Comparison of ENCODE assay signal across 14 mouse cellular contexts in the genomic region with DNA sequence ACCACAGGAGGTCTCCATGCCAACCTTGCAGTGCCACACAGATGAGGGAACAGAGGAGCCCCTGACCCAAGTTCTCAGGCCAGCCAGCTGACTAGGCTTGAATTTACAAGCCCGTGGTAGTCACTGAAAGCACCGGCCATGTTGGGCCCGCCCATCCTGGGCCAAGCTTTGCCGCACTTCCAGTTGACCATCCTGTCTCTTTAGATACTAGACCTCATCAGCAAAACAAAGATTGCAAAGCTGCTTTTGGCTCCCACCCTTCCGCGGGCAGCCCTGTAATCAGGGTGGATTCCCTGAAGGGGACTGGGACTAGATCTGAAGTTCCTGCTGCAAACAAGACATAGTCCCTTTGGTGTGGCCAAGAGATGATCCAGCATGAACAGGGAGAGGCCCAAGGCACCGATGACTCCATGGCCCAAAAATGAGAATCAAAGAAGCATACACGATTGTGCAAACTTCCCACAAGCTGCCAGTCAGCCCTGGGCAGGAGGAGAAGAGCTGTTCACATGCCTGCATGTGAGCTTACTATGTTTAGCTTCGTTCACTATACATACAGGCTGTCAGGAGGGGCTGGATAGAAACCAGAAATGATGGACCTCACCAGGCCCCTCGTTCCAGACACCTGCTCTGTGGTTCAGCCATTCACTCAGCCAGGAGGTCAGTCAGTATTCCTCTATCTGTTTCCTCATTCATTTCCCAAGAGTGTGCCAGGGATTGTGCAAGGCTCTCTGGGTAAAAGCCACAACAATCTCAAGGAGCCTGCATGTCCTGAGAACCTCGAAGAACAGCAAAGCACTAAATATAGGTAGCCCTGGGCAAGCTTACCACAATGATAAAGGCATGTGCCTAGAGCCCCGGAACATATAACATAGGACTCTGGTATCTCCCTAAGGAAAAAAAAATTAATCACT.
DNase-seq lines count a peak whose midpoint lies in the region; ATAC-seq lines count a peak whose summit lies in the region.
"Had no signal": no experiment of that assay in that cellular context is flagged by ENCODE, and none has a peak within 500 bp of the region (broad histone marks: within the 10 kb centered on the region; RNA-seq: fewer than 3 reads in every experiment).

No protein-coding gene starts in this region.

- H3K4me2 ChIP-seq in heart, embryonic 11.5 days = no peak overlapping the region
- H3K4me2 ChIP-seq: lung, embryonic 14.5 days had no signal

- no peaks in the 10 kb centered on the region for H3K27me3 ChIP-seq in heart, embryonic 11.5 days (ENCODE audit: control insufficient read depth, insufficient read depth, low read length)
- peaks cover 31% of the 10 kb centered on the region; the same call in 1 of the 2 replicates for H3K27me3 ChIP-seq in heart, embryonic 10.5 days (ENCODE audit: insufficient read depth, poor library complexity, severe bottlenecking)

- no peak overlapping the region for H3K4me3 ChIP-seq in heart, embryonic 11.5 days (ENCODE audit: low read depth, low read length)
- no peak overlapping the region for H3K4me3 ChIP-seq in heart, embryonic 10.5 days
- H3K4me3 ChIP-seq: limb, embryonic 10.5 days had no signal

- DNase-seq in heart, adult 8-10 months (ENCODE audit: low spot score) = peak; percentile 15
- peak; percentile 73 for DNase-seq in R1 (ENCODE audit: low read depth, low spot score)
- DNase-seq in heart, embryonic 10.5 days (ENCODE audit: low spot score) = no peak
- DNase-seq in skeletal muscle tissue, adult 2 months (ENCODE audit: low read depth, low spot score) = peak; percentile 33
- DNase-seq in embryo, embryonic 9.5 days (ENCODE audit: extremely low spot score) = no peak
- no peak for DNase-seq in spleen, postnatal 10 days (ENCODE audit: low spot score in 2 of 2)
- DNase-seq: cerebellum, adult 9-11 months; lung, embryonic 14.5 days; thymus, adult 2 months had no signal

- H3K27ac ChIP-seq in heart, embryonic 11.5 days (ENCODE audit: low read depth, low read length) = no peak overlapping the region
- H3K27ac ChIP-seq in heart, embryonic 10.5 days = 0 out of 2 replicates have a peak overlapping the region, but pooled peaks have one; percentile 23
- H3K27ac ChIP-seq: limb, embryonic 10.5 days had no signal

- 78% methylated on average over 12 of the region's 12 CpGs for WGBS in heart, embryonic 11.5 days (ENCODE audit: insufficient replicate concordance)
- WGBS in heart, embryonic 10.5 days = 68% methylated on average over 12 of the region's 12 CpGs

- H3K9me3 ChIP-seq in heart, embryonic 11.5 days (replicated peaks; ENCODE audit: control insufficient read depth, low read length) = no peaks in the 10 kb centered on the region
- H3K9me3 ChIP-seq in heart, embryonic 10.5 days = no peaks in the 10 kb centered on the region
- H3K9me3 ChIP-seq: limb, embryonic 10.5 days had no signal

- H3K4me1 ChIP-seq in heart, embryonic 11.5 days (ENCODE audit: control insufficient read depth, insufficient read depth, low read length) = 0 out of 2 replicates have a peak, but pooled peaks cover 4% of the 10 kb centered on the region
- H3K4me1 ChIP-seq in heart, embryonic 10.5 days = peaks cover 22% of the 10 kb centered on the region

- H3K9ac ChIP-seq in heart, embryonic 11.5 days (ENCODE audit: low read depth, low read length) = no peak overlapping the region
- H3K9ac ChIP-seq: lung, embryonic 14.5 days had no signal

- ATAC-seq in heart, embryonic 11.5 days (replicated peaks; ENCODE audit: insufficient number of reproducible peaks, low FRiP score, low TSS enrichment) = no peak
- ATAC-seq in megakaryocyte-erythroid progenitor cell, adult 5-6 weeks (replicated peaks; ENCODE audit: low FRiP score, low TSS enrichment, poor library complexity, severe bottlenecking) = no peak
- ATAC-seq: intestine, embryonic 16.5 days; midbrain, embryonic 16.5 days had no signal

- H3K36me3 ChIP-seq in heart, embryonic 11.5 days (ENCODE audit: control insufficient read depth, insufficient read depth, low read length) = no peaks in the 10 kb centered on the region
- no peaks in the 10 kb centered on the region for H3K36me3 ChIP-seq in heart, embryonic 10.5 days
- H3K36me3 ChIP-seq: limb, embryonic 10.5 days had no signal

Comparison
In these comparisons a context has a peak if more than half of its experiments do, and no peak if none do; other contexts are left out.
1. DNase-seq: peak in heart, adult 8-10 months (single experiment), R1 (single experiment) and skeletal muscle tissue, adult 2 months (single experiment); none in heart, embryonic 10.5 days (single experiment), embryo, embryonic 9.5 days (single experiment) and spleen, postnatal 10 days (0 of 2).